Mouse (Mus musculus): ENCODE measurements around the gene Notch4. TPM values are rescaled to one million over a fixed set of nuclear protein-coding genes. Genes with fewer than 3 reads are reported as not detected.

Gene Notch4
- total RNA-seq, 2 experiments from 2014 or later = 33.8 to 40.6 TPM

DNA sequence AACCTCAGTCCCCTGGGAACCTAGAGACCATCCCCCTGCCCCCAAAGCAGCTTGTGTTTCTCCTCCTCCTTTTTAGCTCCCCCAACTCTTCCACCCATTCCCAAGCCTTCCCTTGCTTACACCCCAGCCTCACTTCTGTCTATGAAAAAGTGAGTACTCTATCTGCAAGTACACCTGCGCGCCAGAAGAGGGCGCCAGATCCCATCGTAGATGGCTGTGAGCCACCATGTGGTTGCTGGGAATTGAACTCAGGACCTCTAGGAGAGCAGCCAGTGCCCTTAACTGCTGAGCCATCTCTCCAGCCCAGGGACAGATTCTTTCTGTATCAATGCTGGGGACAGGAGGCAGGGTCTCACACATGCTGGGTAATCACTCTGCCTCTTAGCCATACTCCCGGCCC lies 7.8 kb downstream of the Notch4 start:
- DNase-seq = no peak

DNA sequence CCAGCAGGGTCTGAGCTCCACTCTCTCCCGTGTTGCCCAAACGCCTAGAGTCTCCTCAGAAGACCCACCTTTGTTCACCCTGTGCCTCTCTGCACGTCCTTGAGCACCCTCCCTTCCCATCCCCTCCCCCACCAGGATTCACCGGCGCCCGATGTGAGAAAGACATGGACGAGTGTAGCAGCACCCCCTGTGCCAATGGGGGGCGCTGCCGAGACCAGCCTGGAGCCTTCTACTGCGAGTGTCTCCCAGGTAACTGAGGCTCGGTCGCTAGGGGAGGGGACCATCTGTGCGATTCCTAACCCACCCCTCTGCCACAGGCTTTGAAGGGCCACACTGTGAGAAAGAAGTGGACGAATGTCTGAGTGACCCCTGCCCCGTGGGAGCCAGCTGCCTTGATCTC lies 8.3 kb downstream of the Notch4 start:
- DNase-seq = no peak

DNA sequence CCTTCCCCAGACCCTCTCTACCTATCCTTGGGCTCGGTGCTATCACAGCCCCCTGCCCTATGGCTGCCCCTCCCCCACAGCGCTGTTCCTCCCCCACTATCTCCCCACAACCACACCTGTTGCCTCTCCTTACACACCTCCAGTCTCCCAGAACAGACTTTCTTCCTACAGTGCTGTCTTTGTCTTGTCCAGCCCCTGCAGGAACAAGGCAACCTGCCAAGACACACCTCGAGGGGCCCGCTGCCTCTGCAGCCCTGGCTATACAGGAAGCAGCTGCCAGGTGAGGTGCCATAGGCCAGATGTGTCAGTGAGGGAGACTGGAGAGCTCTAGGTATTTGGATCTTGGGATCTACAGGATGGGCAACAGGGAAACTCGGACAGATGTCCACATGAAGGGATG lies 12.5 kb downstream of the Notch4 start:
- no peak for DNase-seq

DNA sequence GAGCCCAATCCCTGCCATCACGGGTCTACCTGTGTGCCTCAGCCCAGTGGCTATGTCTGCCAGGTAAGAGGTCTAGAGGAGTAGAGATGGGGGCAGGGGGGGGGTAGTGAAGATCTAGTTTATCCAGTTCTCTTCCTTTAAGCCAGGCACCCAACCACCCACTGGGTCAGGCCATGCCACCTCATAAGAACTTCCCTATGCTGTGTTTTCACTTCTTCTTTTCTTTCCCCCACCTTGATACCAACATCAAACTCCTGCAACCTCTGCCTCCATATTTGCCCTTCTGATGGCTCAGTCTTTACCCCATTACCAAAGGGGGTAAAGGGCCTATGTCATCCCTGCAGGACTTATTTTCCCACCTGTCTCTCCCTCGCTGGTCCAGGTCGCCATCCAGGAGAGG lies 14.0 kb downstream of the Notch4 start:
- DNase-seq = no peak

DNA sequence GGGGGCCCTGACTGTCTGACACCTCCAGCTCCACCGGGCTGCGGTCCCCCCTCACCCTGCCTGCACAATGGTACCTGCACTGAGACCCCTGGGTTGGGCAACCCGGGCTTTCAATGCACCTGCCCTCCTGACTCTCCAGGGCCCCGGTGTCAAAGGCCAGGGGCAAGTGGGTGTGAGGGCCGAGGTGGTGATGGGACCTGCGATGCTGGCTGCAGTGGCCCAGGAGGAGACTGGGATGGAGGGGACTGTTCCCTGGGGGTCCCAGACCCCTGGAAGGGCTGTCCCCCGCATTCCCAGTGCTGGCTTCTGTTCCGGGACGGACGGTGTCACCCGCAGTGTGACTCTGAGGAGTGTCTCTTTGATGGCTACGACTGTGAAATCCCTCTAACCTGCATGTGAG lies 18.5 kb downstream of the Notch4 start:
- no peak for DNase-seq

DNA sequence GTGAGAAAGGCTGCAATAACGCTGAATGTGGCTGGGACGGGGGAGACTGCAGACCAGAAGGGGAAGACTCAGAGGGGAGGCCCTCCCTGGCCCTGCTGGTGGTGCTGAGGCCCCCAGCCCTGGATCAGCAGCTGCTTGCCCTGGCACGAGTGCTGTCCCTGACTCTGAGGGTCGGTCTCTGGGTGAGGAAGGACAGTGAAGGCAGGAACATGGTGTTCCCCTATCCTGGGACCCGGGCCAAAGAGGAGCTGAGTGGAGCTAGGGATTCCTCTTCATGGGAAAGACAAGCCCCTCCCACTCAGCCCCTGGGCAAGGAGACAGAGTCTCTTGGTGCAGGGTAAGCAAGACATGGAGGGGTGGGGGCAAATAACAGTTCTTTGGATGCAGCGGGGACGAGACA lies 19.3 kb downstream of the Notch4 start:
- DNase-seq = peak in 1 of 2 experiments; percentile 44

DNA sequence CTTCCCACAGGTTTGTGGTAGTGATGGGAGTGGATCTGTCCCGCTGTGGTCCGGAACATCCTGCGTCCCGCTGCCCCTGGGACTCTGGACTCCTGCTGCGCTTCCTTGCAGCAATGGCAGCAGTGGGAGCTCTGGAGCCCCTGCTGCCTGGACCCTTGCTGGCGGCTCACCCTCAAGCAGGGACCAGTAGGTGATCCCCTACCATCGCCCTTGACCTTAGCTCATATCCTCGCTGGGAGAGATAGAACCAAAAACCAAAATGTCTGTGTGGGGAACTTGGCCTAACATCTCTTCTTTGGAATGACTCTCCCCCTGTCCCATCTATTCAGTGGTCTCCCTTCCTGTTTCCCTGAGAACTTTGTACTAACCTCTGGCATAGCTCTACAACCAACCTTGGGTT lies 19.8 kb downstream of the Notch4 start:
- no peak for DNase-seq

DNA sequence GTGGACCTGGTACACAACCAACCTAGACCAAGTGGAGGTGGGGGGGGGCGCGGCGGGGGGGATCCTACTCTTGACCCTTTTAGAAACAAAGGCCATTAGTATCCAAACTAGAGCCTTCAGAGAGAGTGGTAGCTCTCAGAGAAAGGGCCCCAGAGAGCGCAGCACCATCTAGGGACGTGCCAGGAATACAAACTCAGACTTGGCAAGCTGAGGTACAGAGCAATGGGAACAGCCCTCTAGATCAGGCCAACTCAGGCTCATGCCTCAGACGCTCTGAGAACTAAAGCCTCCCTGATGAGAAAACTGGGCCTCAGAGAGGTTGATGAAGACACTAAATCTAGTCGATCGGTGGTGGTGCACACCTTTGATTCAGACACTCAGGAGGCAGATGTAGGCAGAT lies 21.1 kb downstream of the Notch4 start:
- DNase-seq = no peak

DNA sequence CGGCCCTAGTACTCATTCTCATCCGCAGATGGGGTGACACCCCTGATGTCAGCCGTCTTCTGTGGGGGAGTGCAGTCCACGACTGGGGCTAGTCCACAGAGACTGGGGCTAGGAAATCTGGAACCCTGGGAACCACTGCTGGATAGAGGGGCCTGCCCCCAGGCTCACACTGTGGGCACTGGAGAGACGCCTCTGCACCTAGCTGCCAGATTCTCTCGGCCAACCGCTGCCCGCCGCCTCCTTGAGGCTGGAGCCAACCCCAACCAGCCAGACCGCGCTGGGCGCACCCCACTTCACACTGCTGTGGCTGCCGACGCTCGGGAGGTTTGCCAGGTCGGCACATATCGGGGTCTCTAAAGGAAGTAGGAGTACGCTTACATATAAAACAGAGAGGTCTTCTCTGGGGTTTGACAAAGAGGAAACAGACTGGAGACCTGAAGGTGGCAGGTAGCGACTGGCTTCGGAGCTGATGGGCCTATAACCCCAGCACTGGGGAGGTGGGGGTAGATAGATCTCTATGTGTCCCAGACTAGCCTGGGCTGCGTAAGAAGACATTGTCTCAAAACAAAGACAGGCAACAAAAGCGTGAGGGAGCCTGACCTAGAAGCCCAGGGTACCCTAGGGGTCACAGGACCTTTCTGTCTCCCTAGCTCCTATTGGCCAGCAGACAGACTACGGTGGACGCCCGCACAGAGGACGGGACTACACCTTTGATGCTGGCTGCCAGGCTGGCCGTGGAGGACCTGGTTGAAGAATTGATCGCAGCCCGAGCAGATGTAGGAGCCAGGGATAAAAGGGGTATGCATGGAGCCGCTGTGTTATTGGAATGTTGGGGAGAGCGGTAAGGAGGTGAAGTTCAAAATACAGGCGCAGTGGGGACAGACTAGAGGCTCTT lies 22.1 kb downstream of the Notch4 start:
- DNase-seq = no peak

DNA sequence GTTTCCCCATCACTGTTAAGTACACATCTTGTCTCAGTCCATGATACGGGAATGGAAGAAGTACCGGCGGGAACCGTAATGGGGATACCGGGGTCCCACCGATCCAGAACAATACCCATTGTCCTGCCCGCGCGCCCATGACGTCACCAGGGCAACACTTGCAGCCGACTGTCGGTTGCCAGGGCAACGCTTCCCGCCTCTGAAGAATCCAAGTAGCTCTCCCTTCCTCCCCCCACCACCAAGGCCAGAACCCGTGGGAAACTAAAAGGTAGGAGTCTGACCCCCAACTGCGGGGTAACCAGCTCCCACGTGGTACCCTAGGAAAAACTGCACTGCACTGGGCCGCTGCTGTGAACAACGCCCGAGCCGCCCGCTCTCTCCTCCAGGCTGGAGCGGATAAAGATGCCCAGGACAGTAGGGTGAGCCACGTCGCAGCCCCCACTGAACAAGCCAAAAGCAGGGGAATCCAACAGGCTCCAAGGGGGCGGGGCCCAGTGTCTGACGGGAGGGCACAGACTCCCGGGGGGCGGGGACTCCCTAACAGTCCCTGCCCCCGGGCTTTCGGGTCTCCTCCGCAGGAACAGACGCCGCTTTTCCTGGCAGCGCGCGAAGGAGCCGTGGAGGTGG lies 22.8 kb downstream of the Notch4 start:
- peak; percentile 87 to 93 for DNase-seq

DNA sequence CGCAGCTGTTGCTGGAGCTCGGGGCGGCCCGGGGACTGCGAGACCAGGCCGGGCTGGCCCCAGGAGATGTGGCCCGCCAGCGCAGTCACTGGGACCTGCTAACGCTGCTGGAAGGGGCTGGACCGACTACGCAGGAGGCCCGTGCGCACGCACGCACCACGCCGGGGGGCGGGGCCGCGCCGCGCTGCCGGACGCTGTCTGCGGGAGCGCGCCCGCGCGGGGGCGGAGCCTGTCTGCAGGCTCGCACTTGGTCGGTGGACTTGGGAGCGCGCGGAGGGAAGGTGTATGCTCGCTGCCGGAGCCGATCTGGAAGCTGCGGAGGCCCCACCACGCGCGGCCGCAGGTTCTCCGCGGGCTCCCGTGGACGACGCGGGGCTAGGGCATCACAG lies 23.3 kb downstream of the Notch4 start:
- DNase-seq = peak; percentile 96 to 98

DNA sequence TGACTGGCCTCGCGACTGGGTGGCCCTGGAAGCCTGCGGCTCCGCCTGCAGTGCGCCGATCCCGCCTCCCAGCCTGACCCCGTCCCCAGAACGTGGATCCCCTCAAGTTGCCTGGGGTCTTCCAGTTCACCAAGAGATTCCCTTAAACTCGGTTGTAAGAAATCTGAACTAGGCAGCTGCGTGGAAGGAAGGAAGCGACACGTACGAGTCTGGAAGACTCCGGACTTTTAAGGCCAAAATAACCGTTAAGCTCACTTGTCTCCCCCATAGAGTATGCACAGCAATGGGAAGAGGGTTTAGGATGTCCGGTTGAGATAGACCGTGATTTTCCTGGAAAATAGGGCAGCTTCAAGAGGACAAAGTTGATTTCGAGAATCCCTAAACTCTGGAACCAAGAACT lies 23.7 kb downstream of the Notch4 start:
- no peak for DNase-seq

DNA sequence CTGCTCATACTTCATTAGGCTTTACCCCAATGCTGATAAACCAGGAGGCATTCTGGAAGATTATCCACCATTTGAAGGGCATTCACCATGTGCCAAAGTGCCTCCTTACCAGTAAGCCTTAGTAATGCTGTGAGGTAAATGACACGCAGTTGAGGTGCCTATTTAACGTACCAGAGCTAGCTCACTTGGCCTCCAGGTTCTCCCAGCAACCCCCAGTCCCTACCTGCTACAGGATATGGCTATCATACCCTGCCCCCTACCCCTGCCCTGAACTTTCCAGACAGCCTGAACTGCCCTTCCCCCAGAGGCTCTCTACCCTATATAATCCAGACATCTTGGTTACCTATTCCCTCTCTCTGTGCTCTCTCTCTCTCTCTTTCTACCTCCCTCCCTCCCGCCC lies 24.7 kb downstream of the Notch4 start:
- DNase-seq = no peak

DNA sequence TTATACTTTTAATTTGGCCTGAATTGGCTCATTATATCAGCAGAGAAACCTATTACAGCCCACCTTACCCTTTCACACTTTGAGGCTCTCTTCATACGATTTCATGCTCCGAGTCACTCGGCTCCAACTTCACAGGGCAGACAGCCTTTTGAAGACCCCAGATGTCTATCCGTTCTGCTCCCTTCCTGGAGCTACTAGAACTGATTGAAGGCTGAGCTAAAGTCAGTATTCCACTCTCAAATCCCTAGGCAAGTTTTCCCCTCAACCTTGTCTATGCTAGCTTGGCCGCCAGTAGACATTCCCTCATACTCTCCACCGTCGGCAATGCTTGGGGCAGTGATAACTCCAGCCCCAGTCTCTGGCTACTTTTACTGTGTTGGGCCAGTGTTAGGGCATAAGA lies 25.1 kb downstream of the Notch4 start:
- DNase-seq = no peak

DNA sequence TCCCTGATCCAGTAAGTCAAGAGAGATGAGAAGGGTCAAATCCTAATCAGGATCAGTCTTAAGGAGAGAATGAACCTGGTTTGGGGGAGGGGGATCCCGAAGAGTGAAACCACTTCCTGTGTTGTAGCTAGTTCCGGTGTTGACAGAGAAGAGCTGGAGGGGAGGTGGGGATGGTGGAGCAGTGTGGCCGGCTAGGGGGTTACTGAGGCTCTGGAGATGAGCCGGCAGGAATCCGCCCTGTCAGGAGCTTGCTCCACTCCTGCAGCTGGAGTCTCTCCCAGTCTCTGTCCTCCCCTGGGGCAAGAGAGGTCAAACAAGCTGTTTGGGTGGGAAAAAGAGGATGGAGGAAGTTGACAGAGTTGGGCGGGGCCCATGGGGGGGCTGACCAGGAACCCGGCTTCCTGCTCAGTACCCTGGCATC lies 25.6 kb downstream of the Notch4 start, which contains the start of gene Gpsm3:
TSS of gene Gpsm3 (plus strand) at position 126 of the 421 bp plus-strand sequence.
- peak; percentile 77 to 88 for DNase-seq

DNA sequence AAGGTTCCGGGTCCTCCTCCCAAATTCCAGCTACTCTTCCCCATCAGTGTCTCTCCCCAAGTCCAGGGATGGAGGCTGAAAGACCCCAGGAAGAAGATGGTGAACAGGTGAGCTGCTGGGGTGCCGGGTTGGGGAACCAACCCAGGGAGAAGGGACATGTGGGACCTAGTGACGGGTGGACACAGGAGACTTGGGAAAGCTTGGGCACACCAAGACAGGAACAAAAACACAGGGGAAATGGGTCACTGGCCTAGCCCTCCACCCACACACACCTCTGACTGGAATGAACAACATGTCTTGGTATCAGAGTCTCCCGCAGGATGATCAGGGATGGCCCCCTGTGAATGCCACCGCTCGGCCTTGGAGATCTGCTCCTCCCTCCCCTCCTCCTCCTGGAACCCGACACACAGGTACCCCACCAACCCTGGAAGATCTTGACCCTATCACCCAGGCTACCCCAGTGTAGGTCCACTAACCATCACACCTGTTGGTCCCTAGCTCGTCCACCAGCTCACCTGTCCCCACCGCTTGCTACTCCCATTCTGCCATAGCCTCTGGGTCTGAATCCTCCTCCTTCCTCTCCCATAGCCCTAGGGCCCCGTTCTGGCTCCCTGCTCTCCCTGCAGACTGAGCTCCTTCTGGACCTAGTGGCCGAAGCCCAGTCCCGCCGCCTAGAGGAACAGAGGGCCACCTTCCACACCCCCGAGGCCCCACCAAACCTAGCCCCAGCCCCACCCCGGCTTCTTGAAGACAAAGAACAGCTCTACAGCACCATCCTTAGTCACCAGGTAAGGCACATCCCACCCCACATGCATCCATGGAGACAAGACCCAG lies 26.3 kb downstream of the Notch4 start:
- DNase-seq = peak; percentile 30 to 43

DNA sequence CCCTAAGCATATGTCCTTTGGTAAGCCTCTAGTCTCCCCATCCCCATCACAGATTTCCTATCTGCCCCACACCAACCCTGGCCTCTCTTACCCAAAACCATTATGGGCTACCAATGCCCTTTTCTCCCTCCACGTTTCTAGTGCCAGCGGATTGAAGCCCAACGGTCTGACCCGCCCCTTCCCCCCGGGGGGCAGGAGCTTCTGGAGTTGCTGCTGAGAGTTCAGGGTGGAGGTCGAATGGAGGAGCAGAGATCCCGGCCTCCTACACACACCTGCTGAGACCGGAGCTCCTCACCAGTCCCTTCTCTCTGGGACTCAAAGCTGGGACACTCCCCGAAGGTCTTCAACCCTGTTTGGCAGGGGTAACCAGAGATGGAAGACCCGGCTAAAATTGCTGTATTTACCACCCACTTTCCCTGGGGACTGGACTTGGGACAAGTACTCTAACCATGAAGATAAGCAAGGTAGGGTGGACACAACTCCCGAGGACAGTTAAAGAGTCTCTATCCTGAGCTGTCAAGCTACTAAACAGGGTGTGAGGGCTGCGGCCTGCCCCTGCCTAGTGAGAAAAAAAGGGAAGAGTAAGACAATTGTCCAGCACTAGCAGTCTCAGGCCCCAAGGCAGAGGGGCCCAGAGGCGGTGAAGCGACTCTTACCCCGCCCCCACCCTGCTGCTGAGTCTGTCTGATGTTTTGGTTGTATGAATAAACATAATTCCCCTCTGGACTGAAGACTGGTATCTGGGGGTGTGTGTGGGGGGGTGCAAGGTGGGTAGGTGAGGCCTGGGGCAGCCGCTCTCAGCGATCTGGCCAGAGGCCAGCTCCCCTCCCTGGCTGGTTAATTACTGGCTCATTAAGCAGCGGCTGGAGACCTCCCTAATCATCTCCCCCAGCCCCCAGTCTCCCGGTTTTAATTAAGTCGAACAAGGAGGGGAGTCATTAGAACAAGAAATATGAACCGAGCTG lies 27.2 kb downstream of the Notch4 start, which contains the start of gene Pbx2:
TSS of gene Pbx2 (plus strand) at position 238 of the 965 bp plus-strand sequence.
- DNase-seq = peak; percentile 41 to 56

DNA sequence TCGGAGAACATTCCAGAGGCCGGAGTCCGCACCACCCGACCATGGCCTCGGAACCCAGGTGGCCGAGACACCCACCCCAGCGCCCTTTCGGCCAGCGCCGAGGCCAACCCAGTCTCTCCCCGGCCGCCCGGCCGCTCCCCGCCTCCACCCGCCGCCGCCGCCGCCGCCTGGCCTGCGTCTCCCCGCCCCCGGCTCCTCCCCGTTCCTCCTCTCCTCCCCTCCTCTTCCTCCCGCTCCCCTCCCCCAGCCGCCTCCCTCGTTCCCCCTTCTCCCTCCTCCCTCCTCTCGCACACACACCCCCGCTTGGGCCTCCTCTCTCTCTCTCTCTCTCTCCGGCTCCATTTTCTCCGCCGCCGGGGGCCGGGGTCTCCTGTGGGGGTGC lies 27.9 kb downstream of the Notch4 start:
- peak; percentile 91 for DNase-seq

DNA sequence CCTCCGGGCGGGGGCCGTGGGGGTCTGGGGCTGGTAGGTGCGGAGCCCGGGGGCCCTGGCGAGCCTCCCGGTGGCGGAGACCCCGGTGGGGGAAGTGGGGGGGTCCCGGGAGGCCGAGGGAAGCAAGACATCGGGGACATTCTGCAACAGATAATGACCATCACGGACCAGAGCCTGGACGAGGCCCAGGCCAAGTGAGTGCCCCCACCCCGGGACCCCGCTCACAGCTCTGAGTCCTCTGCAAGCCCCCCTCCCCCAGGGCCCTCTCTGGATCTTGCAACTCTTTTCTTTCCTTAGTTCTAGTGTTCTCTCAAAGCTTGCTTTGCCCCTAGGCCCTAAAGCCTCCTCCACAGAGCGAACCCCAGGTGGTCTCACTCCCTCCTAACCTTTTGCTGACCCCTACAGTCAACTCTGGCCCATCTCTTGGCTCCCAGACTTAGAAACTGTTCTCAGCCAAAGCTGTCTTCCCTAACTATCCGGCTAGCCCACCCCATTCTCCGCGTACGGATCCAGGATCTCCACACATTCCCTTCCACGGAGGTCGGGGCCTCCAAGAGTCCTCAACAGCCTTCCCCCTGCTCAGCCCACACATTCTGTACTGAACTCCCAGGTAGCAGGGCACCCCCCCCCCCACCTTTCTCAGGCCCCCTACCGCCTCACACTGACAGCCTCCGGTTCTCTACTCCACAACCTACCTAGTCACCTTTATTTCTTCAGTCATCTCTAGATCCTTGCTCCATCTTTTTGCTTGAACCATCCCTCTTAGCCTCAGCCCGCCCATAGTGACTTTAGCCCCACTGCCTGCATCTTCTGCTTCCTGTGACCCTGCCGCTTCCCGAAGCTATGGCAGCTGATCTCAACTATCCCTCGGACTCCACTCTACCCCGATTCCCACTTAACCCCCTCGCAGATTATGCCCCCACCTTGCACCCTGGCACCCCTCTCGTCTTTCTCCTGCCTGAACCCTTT lies 28.8 kb downstream of the Notch4 start:
- DNase-seq = peak; percentile 36 to 55

Measured in heart, adult 18-20 months (tissue).